Mouse (Mus musculus) granulocyte monocyte progenitor cell, adult 5-6 weeks (primary cell): Measurements from ENCODE around the gene Cdiptos. TPM values are rescaled to one million over a fixed set of nuclear protein-coding genes. Genes with fewer than 3 reads are reported as not detected.

Experiments
- ATAC-seq: replicated peaks from 2 replicates; pipeline ENCODE4 v1.8.0; 2016; ENCODE audit warnings: mild to moderate bottlenecking, moderate TSS enrichment, inconsistent platforms; ENCODE audit not compliant: poor library complexity, severe bottlenecking
- total RNA-seq, 2 experiments: library from RNA; stranded (forward) in 1 of 2; stranded (reverse) in 1 of 2; fragments of 200-712, 200-1000 nt in 1 of 2; fragments of >200 nt in 1 of 2; fragmentation: Nextera tagmentation in 1 of 2; gene quantifications; 2 replicates each; pipeline ENCODE4 v1.2.3; 2014 to 2017

Cdiptos gene
- total RNA-seq, 2 experiments from 2014 or later: 1.1 TPM

DNA sequence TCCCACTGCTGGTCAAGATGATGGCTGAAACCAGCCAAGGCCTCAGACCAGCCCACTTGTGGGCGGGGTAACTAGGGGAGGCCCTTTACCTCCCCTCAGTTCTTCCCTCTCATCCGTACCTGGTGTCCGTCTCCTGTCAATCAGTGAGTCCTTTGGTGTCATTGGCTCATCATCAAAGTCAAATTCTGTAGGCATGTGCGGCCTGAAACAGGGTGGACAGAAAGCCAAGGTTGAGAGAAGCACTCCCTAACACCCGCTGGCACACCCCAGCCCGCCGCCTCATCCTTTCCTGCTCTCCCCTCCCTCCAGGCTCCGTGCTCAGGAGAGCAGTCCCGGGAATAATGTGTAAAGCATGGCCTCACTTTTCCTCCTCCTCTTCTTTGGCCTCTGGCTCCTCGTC, 40.2 kb upstream of the Cdiptos start:
- ATAC-seq: peak; percentile 36

DNA sequence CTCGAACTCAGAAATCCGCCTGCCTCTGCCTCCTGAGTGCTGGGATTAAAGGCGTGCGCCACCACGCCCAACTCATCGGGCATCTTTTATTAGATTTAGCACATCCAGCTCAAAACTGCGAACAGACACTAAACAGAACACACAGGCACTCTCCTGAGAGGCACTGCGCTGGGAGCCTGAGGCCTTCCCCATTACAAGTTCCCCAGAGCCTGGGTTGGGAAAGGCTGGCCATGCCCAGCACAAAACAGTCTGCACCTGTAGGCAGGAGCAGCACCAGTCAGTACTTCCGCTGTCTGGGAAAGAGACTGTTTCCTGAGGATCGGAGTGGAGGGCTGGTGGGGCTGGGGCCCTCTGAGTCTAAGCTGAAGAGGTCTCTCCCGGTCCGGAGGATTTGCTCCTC, 39.1 kb upstream of the Cdiptos start:
- ATAC-seq: no peak

DNA sequence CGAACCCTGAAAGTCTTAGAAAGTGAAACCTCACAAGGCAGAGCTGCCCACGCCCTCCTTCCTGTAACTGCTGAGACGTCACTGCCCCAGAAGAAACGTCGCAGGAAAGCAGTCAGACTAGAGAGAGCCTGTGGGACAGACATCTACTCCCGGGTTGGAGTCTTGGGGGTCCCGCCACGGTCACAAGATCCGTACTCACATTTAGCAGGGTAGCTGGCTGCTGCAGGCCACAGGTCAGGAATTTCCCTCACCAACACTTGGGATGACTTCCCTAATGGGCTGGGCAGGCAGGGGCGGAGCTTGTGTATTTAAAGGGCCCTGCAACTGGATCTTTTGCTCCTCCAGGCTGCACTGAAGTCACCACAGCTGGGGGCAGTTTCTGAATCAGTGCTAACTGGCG, 38.4 kb upstream of the Cdiptos start, which contains the start of gene Mvp:
Gene Mvp (minus strand): TSS at position 302 of the 400 bp plus-strand sequence.
- ATAC-seq: peak; percentile 26

DNA sequence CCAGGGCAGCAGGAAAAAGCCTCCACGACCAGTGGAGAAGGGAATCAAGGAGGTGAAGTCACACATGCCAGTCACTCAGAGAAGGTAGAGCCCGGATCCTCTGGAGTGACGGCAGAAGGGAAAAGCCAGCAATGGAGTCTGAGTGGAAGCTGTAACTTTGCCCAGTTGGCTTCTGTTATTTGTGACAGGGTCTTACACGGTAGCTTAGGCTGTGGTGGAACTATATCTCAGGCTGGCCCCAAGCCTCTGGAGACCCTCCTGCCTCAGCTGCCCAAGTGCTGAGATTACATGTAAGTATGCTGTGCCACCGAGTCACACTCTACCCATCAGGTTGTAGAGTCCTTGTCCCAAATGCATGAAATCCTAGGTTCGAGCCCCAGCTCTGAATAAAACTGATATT, 37.5 kb upstream of the Cdiptos start:
- no peak for ATAC-seq

DNA sequence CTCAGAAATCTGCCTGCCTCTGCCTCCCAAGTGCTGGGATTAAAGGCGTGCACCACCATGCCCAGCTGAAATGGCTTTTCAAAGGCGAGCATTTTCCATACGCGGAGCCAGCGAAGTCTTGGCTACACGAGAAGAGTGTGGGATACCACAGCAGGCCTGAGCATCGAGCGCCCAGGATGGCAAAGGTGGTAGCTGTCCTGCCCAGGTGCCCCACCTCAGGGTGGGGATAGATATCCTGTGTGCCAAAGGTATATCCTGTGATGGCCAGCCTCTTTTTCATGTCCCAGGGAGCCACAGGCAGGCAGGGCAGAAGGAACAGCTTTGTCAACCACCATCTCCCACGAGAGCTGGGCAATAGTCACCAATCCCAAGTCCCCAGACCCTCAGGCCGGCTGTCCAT, 36.9 kb upstream of the Cdiptos start:
- ATAC-seq: no peak

DNA sequence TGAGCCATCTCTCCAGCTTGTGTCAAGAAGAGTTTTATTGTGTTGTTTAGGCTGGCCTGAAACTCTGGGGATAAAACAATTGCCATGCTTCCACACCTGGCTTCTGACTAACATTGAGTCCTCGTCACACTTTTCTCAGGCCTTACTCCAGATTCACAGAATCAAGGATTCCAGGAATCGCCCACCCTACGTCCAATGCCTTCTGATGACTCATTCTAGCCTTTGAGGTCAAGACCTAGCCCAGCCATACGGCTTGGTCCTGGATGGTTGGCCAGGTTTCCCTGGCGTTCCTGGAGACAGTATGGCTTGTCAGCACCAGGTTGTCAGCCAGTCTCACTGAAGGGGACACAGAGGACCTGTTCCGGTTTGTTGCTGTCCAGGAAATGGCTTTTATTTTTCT, 36.5 kb upstream of the Cdiptos start:
- ATAC-seq: no peak

DNA sequence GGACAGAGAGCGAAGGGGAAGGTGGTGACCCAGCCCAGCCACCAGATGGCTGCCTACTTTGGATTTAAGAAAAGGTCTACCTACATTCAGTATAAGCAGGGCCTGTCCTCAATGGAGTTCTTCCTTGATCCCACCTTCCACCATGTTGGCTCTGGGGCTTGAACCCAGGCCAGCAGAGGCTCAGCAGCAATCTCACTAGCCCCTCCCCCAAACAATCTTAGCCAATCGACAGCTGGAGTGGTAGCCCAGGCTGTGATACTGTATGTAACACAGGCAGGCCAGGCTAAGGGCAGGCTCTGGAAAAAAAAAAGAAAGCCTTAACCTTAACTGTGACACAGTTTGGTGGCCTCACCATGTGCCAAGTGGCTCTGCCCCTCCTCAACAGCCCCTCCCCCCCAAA, 35.8 kb upstream of the Cdiptos start:
- no peak for ATAC-seq

DNA sequence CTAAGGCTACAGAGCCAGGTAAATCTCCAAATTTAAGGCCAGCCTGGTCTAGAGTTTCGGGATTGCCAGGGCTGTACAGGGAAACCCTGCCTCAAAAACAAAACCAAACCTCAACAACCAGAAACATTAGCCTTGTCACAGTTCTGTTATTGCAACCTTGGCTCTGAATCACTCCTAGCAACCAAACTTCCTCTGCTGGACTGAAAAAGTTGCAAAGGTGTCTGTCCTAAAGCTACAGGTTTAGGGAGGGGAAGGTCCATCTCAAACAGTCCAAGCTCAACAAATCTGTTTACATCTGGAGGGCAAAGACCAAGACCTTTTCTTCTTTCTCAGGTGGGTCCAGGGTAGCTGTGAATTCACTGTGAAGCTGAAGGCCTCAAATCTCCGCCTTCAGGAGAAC, 35.2 kb upstream of the Cdiptos start:
- ATAC-seq: no peak

DNA sequence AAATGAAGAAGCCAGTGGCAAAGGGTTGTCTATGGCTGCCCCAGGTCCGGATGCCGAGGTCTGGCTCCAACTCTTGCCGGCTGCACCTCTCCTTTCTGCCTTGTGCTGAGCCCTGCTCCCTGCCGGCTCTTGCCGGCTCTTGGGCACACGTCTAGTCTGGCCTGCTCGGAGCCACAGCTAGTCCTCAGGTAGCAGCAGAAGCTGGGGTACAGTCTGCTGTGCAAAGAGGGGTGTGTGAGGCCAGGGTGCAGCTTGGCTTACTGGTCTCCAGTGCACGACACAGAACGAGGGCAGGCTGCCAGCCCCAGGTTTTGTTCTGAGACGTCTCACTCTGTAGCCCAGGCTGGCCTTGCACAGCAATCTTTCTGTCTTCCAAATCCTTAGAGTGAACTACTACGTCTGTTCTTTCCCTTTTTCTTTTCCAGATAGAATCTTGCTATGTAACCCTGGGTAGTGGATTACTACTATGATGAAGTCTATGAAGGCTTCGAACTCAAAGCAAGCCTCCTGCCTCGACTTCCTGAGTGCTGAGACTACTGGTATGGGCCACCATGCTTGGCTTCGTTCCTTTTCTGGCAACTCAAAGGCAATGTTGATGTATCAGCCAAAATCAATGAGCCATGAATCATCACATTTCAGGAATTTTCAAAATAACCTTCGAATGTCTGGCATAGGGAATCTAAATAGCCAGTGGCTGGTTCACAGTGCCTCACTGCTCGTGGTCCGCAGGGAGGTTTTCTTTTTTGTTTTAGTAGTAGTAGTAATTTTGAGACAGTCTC, 33.6 kb upstream of the Cdiptos start:
- ATAC-seq: no peak

DNA sequence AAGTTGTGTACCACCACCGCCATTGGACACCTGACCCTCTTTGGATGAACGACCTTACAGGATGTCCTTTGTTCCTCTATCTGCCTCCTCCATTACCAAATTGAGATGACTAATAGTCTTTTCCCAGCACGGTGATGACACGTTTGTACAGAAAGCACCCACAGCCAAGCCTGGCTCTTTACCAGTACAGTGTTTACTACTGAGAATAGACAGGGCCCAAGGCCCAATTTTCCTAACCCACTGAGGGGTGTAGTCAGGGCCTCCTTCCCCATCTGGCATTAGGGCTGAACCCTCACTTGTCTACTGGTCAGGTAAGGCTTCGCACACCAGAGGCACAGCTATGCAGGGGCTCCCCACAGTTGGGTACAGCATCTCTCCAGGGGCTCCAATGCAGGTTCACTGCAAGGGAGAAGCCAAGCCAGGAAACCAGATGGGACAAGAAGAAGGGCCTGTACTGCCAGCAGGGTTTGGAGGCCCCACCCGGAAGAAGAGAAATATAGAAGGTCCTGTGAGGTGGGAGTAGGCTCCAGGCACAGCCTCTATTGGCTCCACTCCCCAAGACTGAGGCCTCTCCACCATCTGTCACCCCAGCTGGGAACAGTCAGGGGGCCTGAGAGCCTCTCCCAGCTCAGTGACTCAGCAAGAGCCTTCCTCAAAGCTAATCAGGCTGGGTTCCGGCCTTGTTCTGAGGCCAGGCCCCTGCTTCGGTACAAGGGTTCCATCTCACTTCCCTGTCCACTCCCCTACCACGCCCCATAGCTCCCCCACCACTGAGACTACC, 32.5 kb upstream of the Cdiptos start:
- peak; percentile 93 for ATAC-seq

DNA sequence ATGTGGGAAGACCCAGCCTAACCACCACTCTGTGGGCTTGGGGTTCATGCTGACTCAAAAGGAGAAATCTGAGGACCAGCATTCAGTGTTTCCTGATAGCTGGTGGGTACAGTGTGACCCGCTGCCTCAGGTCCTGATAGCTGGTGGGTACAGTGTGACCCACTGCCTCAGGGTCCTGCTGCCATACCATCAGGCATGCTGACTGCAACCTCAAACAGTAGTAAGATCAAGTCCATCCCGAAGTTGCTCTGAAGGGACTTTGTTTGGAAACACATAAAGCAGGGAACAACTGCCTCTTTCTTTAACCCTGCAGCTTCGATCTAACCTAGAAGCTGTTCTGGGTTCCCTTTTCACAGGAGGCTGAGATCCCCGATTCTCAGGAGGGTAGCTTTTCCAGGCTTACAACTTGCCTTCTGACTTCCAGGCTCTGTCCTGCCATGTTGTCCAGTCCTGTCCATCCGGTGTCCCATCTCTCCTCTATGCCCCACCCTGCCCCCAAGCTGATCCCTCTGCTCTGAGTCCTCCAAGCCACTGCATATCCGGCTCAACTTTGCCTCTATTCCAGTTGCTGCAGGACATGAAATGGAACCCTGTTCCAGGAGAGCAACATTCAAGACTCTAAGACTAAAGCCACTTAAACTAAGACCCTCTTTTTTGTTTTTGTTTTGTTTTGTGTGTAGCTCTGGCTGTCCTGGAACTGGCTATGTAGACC, 31.6 kb upstream of the Cdiptos start:
- no peak for ATAC-seq

DNA sequence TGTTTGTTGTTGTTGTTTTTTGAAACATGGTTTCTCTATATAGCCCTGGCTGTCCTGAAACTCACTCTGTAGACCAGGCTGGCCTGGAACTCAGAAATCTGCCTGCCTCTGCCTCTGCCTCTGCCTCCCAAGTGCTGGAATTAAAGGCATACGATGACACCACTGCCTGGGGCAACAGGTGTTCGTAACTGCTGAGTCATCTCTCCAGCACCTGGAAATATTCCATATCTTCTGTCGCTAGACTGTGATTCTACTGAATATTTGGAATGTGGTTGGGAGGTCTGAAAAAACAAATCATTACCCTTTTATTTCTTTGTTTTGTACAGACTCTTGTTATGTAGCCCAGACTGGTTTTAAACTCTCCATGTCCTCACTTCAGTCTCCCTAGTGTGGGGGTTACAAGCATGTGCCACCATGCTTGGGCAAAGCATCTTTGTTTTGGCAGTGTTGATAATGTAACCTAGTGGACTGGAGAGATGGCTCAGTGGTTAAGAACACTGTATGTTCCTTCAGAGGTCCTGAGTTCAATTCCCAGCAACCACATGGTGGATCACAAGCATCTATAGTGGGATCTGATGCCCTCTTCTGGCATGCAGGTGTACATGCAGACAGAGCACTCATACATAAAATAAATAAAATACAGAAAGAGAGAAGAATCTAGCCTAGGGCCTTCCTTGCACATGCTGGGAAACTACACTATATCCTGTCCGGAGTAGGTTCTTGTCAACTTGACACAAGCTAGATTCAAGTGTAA, 28.4 kb upstream of the Cdiptos start:
- no peak for ATAC-seq

DNA sequence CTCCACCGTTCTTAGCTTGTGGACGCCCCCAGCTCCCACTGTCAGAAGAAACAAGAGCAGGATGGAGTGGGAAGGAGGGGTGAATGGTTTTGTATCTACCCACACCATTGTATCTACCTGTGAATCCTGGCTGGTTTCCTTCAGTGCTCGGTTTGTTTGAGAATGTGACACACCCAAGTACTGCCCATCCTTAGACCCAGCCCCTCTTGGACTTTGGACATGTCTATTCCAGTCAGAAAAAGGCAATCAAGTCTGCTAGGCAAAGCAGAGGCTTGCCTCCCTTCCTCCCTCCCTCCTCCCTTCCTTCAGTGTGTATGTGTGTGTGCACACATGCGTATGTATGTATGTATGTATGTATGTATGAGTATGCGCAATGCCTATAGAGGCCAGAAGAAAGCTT, 27.7 kb upstream of the Cdiptos start:
- ATAC-seq: no peak

DNA sequence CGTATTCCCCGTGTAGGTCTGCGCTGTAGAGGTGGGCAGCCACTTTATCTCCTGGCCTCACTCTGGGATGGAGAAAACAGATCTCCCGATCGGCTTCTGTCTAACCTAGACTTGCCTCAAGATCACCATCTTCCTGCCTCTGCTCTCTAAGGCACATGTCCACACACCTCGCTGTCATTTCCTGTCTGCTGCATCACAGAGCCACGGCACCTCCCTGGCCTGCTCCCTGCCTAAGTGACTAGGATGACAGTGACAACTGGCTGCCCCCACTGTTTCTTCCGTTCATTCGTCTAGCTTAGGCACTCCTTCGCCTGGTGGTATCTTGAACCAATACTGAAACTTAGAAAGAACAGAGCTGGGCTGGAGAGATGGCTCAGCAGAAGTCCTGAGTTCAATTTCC, 23.7 kb upstream of the Cdiptos start:
- no peak for ATAC-seq

DNA sequence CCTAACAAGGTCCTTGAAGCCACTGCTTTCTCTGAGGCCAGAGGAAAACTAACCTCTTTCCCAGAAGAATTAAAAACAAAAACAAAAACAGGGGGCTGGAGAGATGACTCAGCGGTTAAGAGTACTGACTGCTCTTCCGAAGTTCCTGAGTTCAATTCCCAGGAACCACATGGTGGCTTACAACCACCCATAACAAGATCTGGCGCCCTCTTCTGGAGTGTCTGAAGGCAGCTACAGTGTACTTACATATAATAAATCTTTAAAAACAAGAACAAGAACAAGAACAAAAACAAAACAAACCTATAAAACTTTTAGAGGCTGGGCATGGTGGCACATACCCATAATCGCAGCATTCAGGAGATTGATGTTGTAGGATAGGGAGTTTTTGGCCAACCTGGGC, 20.6 kb upstream of the Cdiptos start:
- ATAC-seq: no peak

DNA sequence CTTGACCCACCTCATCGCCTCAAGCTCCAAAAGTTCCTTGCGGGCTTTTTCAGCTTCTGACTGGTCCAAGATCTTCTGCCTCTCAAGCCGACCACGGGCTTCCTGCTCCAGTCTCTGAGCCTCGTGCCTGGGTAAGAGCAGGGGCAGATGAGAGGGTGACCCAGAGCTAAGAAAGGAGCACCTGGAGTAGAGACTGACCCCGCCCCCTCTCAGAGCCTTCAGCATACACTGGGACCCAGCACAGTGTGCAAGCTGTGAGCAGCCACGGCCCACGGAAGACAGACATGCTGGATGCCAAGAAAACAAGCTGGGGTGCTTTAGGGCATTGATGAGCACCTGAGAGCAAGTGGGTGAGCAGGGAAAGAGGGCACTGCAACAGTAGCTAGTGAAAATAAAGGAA, 12.9 kb upstream of the Cdiptos start:
- ATAC-seq: no peak

DNA sequence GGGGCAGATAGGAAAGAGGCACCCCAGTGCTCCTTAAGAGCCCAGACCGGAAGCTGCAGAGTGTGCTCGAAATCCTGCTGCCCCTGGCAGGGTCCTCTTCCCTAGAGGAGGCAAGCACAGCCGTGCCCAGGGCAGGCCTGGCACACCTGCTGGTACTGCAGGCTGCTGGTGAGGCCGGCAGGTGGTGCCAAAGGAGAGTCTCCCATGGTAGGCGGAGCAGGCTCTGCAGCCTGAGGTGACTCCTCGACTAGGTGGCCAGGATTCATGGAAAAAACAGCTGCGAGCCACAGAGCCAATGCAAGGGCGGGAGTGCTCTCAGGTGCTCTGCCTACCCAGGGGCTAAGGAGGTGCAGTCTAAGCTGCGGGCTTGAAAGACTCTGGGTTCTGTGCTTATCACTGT, 10.4 kb upstream of the Cdiptos start:
- ATAC-seq: peak; percentile 33; the same call in 1 of the 2 replicates

DNA sequence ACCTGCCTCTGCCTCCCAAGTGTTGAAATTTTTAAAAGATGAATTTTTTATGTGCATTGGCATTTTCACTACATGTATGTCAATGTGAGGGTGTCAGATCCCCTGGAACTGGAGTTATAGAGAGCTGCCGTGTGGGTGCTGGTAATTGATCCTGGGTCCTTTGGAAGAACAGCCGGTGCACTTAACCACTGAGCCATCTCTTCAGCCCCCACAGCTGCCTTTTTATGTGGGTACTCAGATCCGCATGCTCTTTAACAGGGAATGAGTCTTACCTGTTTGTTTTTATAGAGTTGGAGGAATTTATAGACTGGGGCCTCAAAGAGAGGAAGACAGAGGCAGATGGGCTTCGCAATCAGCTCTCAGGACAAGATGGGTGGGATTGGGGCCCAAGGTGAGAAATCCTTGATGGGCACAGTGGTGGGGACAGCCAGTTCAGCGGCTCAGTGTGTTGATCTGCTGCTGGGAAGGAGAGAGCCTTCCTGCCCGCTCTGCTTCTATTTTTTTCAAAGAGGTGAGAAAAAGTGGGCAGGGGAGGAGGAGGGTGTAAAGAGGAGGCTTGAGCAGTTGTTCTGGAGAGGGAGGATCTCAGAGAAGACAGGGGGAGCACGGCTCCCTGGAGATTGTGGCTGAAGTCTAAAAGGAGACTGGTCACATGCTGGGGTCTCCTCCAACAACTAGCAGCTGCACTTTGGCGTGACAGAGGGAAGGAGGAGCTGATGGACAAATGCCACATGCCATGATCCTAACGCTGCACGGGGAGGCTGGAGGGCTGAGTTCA, 9.0 kb upstream of the Cdiptos start:
- ATAC-seq: no peak

DNA sequence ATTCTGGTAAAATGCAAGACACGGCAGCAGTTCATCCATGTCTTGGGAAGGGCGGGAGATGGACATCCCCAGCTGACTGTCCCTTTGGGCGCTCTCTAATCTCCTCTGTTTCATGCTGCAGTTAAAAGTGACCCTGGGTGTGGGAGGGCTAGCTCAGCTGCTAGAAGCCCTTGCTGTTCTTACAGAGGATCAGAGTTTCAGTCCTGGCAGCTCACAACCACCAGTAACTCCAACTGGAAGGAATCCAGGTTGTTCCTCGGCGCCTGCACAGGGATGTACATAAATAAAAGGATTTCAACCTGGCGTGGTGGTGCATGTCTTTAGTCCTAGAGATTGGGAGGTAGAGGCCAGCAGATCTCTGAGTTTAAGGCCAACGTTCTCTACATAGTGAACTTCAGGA, 7.2 kb upstream of the Cdiptos start:
- ATAC-seq: no peak

DNA sequence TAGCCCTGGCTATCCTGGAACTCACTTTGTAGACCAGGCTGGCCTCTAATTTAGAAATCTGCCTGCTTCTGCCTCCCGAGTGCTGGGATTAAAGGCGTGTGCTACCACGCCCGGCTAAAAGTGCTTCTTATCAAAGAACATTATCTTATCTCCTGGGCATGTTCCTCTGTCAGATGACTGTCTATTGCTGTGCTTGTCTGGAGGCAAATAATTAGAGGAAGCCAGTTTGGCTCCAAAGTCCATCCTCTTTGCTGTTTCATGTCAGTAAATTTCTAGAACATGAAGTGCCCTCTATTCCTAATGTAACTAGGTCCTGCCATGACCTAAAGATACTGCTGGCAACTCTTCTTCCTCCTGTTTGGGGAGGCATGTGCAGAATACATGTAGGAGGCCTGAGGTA, 6.2 kb upstream of the Cdiptos start:
- no peak for ATAC-seq
